Mouse (Mus musculus): Measurements from ENCODE around the gene Ptrh2.

DNA sequence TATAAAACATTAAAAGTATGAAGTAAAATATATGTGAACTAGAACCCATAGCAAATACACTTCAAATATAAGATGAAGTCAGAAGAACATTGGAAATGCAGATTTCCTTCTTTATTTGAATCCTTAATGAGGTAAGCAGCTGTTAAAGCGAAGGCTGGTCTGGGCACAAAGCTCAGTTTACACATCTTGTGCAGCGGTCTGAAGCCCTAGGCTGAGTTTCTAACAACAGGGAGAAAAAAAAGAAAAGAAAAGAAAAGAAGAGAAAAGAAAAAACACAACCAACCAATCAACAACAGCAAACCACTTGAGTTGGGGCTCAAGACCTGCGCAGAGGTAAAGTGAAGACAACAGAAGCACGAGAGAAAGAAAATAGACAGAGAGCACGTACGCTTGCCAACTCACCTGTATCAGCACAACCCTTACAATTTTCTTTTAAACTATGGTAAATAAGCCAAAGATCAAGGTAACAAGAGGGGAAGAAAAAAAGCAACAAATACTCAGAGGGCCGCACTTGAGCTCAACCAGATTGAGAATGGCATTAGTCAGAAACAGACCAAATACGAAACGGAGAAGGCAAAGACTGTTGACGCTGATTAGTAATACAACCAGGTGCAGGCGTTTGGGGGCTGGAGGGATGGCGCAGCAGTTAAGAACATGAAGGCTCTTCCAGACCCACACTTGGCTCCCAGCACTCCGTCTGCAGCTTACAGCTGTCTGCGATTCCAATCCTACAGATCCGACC lies 35.9 kb upstream of the Ptrh2 start:
- TF ChIP-seq CTCF (IDR thresholded peaks at IDR 0.05; ENCODE audit: extremely low read depth, insufficient read depth, low read length) (no peak), POLR2A (IDR thresholded peaks at IDR 0.05; ENCODE audit: extremely low read depth, insufficient read depth, low read length) (no peak)

All from cortical plate, adult 2 months (tissue).